Mouse (Mus musculus): Measurements from ENCODE around the gene Bnc2.

The Bnc2 gene

GRCm38 (mm10) chr4:84632832-84633789 is 42.0 kb downstream of the Bnc2 start:
- DNase-seq, result no peak

- no peak for DNase-seq
These were observed 47.5 kb downstream of the Bnc2 start for GRCm38 (mm10) chr4:84627616-84628015.

- DNase-seq, result no peak
These were observed 51.8 kb downstream of the Bnc2 start for GRCm38 (mm10) chr4:84623312-84623711.

GRCm38 (mm10) chr4:84621785-84622184 is 53.3 kb downstream of the Bnc2 start:
- peak; percentile 8 for DNase-seq

GRCm38 (mm10) chr4:84609861-84610260 is 65.2 kb downstream of the Bnc2 start:
- no peak for DNase-seq

GRCm38 (mm10) chr4:84604461-84604860 is 70.6 kb downstream of the Bnc2 start:
- no peak for DNase-seq

GRCm38 (mm10) chr4:84580260-84580952 is 94.7 kb downstream of the Bnc2 start:
- DNase-seq, result no peak

GRCm38 (mm10) chr4:84578296-84578695 is 96.8 kb downstream of the Bnc2 start:
- no peak for DNase-seq

- DNase-seq, result no peak
These were observed 109.0 kb downstream of the Bnc2 start for GRCm38 (mm10) chr4:84566123-84566522.

- peak; percentile 69 for DNase-seq
These were observed 129.7 kb downstream of the Bnc2 start for GRCm38 (mm10) chr4:84545204-84545871.

GRCm38 (mm10) chr4:84544646-84545045 is 130.4 kb downstream of the Bnc2 start:
- DNase-seq, result no peak

GRCm38 (mm10) chr4:84540531-84540930 is 134.5 kb downstream of the Bnc2 start:
- no peak for DNase-seq

GRCm38 (mm10) chr4:84539396-84539795 is 135.7 kb downstream of the Bnc2 start:
- DNase-seq, result no peak

GRCm38 (mm10) chr4:84528886-84529789 is 145.9 kb downstream of the Bnc2 start:
- DNase-seq, result no peak

- no peak for DNase-seq
These were observed 146.7 kb downstream of the Bnc2 start for GRCm38 (mm10) chr4:84528358-84528757.

GRCm38 (mm10) chr4:84527066-84527933 is 147.8 kb downstream of the Bnc2 start:
- DNase-seq, result no peak

GRCm38 (mm10) chr4:84523651-84524221 is 151.3 kb downstream of the Bnc2 start:
- peak; percentile 26 for DNase-seq

GRCm38 (mm10) chr4:84523211-84523610 is 151.9 kb downstream of the Bnc2 start:
- peak; percentile 15 for DNase-seq

- no peak for DNase-seq
These were observed 153.5 kb downstream of the Bnc2 start for GRCm38 (mm10) chr4:84521562-84521961.

GRCm38 (mm10) chr4:84510466-84510865 is 164.6 kb downstream of the Bnc2 start:
- no peak for DNase-seq

GRCm38 (mm10) chr4:84507551-84507950 is 167.5 kb downstream of the Bnc2 start:
- no peak for DNase-seq

Measured in lung, postnatal 14 days (tissue).